Mouse (Mus musculus) megakaryocyte, embryonic 14.5 days (primary cell): ENCODE measurements around the gene Gbe1.

ENCODE experiments used
- FLI1 ChIP-seq: IDR thresholded peaks from 2 replicates; pipeline ENCODE4 v1.6.1; 2012; ENCODE audit warnings: low read length, inconsistent platforms, mixed read lengths
- GATA1 ChIP-seq: IDR thresholded peaks from 3 replicates; pipeline ENCODE4 v1.6.1; 2012; ENCODE audit warnings: mixed read lengths, low read length, inconsistent platforms, borderline replicate concordance

DNA sequence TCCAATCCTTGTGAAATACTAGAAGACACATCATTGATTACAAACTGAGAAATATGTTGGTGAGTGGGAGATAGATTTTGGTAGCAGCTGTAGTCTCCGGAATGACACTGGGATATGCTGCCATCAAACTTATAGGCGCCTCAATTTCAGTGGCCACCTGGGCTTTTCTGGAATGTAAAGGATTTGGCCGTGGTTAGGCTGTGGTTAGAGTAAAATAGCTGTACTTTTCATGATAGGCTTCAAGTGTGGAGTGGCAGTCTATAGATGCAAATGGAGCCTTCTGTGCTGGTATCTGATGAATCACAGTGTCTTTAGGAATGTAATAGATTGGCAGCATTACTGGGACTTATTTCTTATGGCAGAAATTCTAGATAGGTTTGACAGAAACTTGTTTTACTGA, 23.9 kb downstream of the Gbe1 start:
- TF ChIP-seq GATA1 (no peak), FLI1 (no peak)
